Mouse (Mus musculus) left cerebral cortex, adult 18-20 months (tissue): ENCODE results near the gene Mmp23. TPM values are rescaled to one million over a fixed set of nuclear protein-coding genes. Genes with fewer than 3 reads are reported as not detected.
A peak's percentile ranks its signal among the peaks of the same experiment; 100 is the strongest.

ENCODE experiments used
- DNase-seq, 2 experiments: peaks; one replicate each; pipeline ENCODE4 v3.0.0; 2021 to 2022; ENCODE audit warnings: low spot score in 2 of 2, mixed read lengths in 1 of 2
- total RNA-seq, 2 experiments: library from RNA; stranded (reverse); gene quantifications; 2 replicates each; pipeline ENCODE4 v1.2.3; 2021

Mmp23 gene
- total RNA-seq, 2 experiments from 2014 or later = 2.4 to 4.6 TPM

DNA sequence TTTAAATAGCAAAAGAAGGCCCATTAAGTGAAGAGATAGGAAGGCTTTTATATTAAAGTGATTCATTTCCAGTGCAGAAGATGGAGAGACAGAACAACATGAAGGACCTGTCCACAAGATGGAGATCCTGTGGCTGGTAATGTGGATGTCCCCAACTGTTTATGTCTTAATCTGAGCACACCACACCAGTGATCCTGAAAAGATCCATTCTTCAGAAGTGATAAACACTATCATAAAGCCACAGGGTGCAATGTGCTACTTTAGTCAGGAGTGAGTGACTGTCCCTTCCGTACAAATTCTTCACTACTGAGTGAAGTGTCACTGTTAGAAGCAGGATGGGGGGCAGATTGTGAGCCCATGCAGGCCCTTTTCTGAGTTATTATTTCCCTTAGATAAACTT lies 50.4 kb downstream of the Mmp23 start:
- no peak for DNase-seq

DNA sequence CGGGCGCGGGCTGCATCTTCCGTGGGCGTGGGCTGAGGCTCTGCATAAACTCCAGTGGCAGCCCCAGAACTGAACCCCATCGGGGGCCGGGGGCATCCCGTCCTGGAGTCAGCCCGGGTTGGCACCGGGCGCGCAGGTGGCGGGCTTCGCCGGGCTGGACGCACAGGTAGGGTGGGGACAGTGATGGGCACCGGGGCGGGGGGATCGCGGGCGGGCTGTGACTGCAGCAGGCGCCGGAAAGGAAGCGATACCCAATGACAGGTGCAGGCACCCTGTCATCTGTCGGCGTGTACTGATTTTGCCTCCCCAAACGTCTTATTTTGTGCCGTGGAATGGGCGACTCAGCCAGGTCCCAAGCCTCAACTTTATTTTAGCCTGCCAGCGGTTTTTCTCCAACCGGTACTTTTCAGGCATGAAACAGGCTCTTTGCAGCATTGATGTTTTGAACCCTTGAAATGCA lies 51.2 kb downstream of the Mmp23 start:
- DNase-seq = no peak

DNA sequence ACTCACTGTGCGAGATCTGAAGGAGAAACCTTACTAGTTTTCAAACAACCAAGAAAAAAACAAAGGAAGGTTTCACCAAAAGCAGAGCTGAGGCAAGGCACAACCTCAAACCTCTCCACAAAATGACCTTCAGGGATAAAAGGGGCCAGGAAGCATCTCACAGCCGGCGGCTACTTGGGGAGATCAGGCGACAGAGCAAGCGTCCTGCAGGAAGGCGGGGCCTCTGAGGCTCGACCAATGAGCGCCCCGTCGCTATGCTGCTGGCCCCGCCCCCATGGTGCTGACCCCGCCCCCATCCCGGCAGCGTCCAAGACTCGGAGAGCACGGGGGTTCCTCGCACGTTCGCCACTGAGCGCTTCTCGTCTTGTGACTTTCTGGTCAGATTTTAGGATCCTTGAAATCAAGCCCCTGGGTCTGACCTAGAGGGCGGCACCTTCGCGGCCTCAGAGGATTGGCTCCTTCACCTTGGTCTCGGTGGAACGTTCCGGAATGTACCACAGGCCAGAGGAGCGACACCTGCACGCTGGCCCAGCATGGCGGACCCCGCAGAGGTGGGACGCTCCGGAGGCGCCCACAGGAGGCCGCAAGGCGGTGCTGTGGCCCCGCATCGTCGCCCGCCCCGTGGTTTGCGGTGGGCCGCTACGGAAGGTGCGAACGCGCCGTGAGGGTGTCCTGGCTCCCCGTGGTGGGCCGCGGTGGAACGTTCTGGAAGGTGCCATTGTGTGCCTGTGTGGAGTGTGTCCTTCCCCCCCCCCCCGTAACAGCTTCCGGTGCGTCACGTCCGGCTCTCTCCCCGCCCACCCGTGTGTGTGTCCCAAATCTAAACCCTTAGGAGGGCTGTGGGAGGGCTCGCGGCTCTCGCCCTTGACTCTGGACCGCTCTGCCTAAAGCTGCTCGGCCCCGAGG lies 51.8 kb downstream of the Mmp23 start, which contains the start of gene Slc35e2:
Gene Slc35e2 (plus strand): TSS at position 326 of the 906 bp plus-strand sequence.
- peak; percentile 85 to 91 for DNase-seq

Other genes starting within 250 kb of the Mmp23 start
- 10 to 100 TPM; 12.0 to 13.1 TPM for gene Cfap74, start 244.2 kb downstream of the Mmp23 start, total RNA-seq
- gene Tmem52, start 184.3 kb downstream of the Mmp23 start, total RNA-seq = 1 to 10 TPM; 1.1 to 1.8 TPM
- gene Gnb1, start 162.0 kb downstream of the Mmp23 start, total RNA-seq = 100 to 1,000 TPM; 859 to 881 TPM
- 10 to 100 TPM; 57.5 to 57.7 TPM for gene Nadk, start 91.0 kb downstream of the Mmp23 start, total RNA-seq
- 10 to 100 TPM; 47.2 to 48.9 TPM for gene Slc35e2, start 52.0 kb downstream of the Mmp23 start, total RNA-seq
- 10 to 100 TPM; 47.1 to 49.4 TPM for gene Cdk11b, start 28.5 kb downstream of the Mmp23 start, total RNA-seq
- not detected for gene Gm10563, start 8.0 kb downstream of the Mmp23 start, total RNA-seq
- gene Mib2, start 15.8 kb upstream of the Mmp23 start, total RNA-seq = 100 to 1,000 TPM; 128 to 129 TPM
- 10 to 100 TPM; 27.8 to 32.8 TPM for gene Fndc10, start 41.0 kb upstream of the Mmp23 start, total RNA-seq
- 10 to 100 TPM; 90.6 to 97.4 TPM for gene Ssu72, start 51.4 kb upstream of the Mmp23 start, total RNA-seq
- gene Tmem240, start 81.4 kb upstream of the Mmp23 start, total RNA-seq = 10 to 100 TPM; 51.1 to 53.0 TPM
- 10 to 100 TPM; 48.3 to 55.6 TPM for gene Atad3a, start 107.7 kb upstream of the Mmp23 start, total RNA-seq
- gene Vwa1, start 121.3 kb upstream of the Mmp23 start, total RNA-seq = 10 to 100 TPM; 15.6 to 17.6 TPM
- 10 to 100 TPM; 16.4 to 19.0 TPM for gene Tmem88b, start 132.5 kb upstream of the Mmp23 start, total RNA-seq
- under 1 TPM in 1 of 2 experiments, not detected in 1; 0.44 TPM for gene Ankrd65, start 137.1 kb upstream of the Mmp23 start, total RNA-seq
- gene Mrpl20, start 149.5 kb upstream of the Mmp23 start, total RNA-seq = 10 to 100 TPM; 84.9 to 89.4 TPM
- 10 to 100 TPM; 60.1 to 65.5 TPM for gene Ccnl2, start 159.1 kb upstream of the Mmp23 start, total RNA-seq
- 100 to 1,000 TPM; 103 to 110 TPM for gene Aurkaip1, start 177.9 kb upstream of the Mmp23 start, total RNA-seq
- gene Mxra8, start 186.3 kb upstream of the Mmp23 start, total RNA-seq = 1 to 10 TPM; 6.2 to 7.3 TPM
- 10 to 100 TPM; 88.0 to 96.3 TPM for gene Dvl1, start 194.0 kb upstream of the Mmp23 start, total RNA-seq
- gene Tas1r3, start 210.0 kb upstream of the Mmp23 start, total RNA-seq = under 1 TPM; 0.23 TPM
- gene Cptp, start 216.1 kb upstream of the Mmp23 start, total RNA-seq = 10 to 100 TPM; 23.1 to 33.8 TPM
- gene Ints11, start 216.2 kb upstream of the Mmp23 start, total RNA-seq = 10 to 100 TPM; 31.7 to 33.9 TPM
- gene Pusl1, start 238.4 kb upstream of the Mmp23 start, total RNA-seq = 10 to 100 TPM; 54.9 to 58.6 TPM
- gene Acap3, start 238.4 kb upstream of the Mmp23 start, total RNA-seq = 100 to 1,000 TPM; 124 to 128 TPM